Mouse (Mus musculus) liver, embryonic 14.5 days (tissue): Measurements from ENCODE around the gene Gm10697. TPM values are rescaled to one million over a fixed set of nuclear protein-coding genes. Genes with fewer than 3 reads are reported as not detected.
"Not testable (repeated sequence)": the region's sequence is repeated elsewhere in the genome, so short reads cannot be mapped to it uniquely, and the experiment has no call there.

Experiments used
- ATAC-seq: fragments of 200-750 bp; cut with Nextera tagmentation; 2 replicates; pipeline ENCODE4 v1.8.0; 2017; ENCODE audit warnings: moderate number of reproducible peaks, mild to moderate bottlenecking, moderate library complexity; ENCODE audit not compliant: insufficient read depth
- DNase-seq, 3 experiments: peaks; one replicate each; pipeline ENCODE4 v3.0.0-alpha.2; 2012 to 2013; ENCODE audit warnings: low read depth in 3 of 3, low spot score in 3 of 3
- H3K27ac ChIP-seq: fragments of 300-500 bp; sonication (generic); 2 replicates; pipeline ENCODE4 v1.5.1; 2014; ENCODE audit warnings: moderate library complexity, mild to moderate bottlenecking, control low read depth, inconsistent platforms
- H3K27me3 ChIP-seq: fragments of 300-500 bp; sonication (generic); 2 replicates; pipeline ENCODE4 v1.6.1; 2014; ENCODE audit warnings: mild to moderate bottlenecking, low read length, moderate library complexity; ENCODE audit not compliant: control insufficient read depth, insufficient read depth
- H3K36me3 ChIP-seq: fragments of 300-500 bp; sonication (generic); replicated peaks from 2 replicates; pipeline ENCODE4 v1.6.1; 2014; ENCODE audit warnings: low read depth; ENCODE audit not compliant: control insufficient read depth, insufficient read depth
- H3K4me1 ChIP-seq, 2 experiments: fragments of 200-500 bp in 1 of 2; fragments of 300-500 bp in 1 of 2; sonication (generic) in 1 of 2; replicated peaks; 2 replicates each; pipeline ENCODE4 v1.6.1; 2012 to 2014; ENCODE audit warnings: antibody characterized with exemption in 1 of 2, inconsistent platforms in 1 of 2, low read length in 1 of 2; ENCODE audit not compliant: control insufficient read depth in 2 of 2, insufficient read depth in 2 of 2
- H3K4me2 ChIP-seq: fragments of 300-500 bp; sonication (generic); 2 replicates; pipeline ENCODE4 v1.6.1; 2014; ENCODE audit warnings: low read depth, mild to moderate bottlenecking, control low read depth, moderate library complexity
- H3K4me3 ChIP-seq, 2 experiments: fragments of 200-500 bp in 1 of 2; fragments of 300-500 bp in 1 of 2; sonication (generic) in 1 of 2; 2 replicates each; pipeline ENCODE4 v1.5.1; 2012 to 2014; ENCODE audit warnings: low read depth in 2 of 2, low read length in 2 of 2, mild to moderate bottlenecking in 2 of 2, control low read depth in 1 of 2, inconsistent platforms in 1 of 2, moderate library complexity in 1 of 2; ENCODE audit not compliant: insufficient read depth in 1 of 2
- H3K9ac ChIP-seq: fragments of 300-500 bp; sonication (generic); replicated peaks from 2 replicates; pipeline ENCODE4 v1.6.1; 2014; ENCODE audit warnings: mild to moderate bottlenecking, control low read depth, moderate library complexity
- H3K9me3 ChIP-seq: fragments of 300-500 bp; sonication (generic); 2 replicates; pipeline ENCODE4 v1.6.1; 2016; ENCODE audit warnings: low read length, mixed read lengths; ENCODE audit not compliant: control insufficient read depth
- WGBS: fragments of 180-500 bp; shearing (Covaris S2); extraction: QIAGEN DNeasy Blood & Tissue Kit; methylation state at CpG from one replicate; pipeline ENCODE4 v1.1.7; 2014; ENCODE audit not compliant: insufficient replicate concordance; 5-methylcytosine and 5-hydroxymethylcytosine counted together
- polyA plus RNA-seq, 2 experiments: library from polyadenylated mRNA; depleted of rRNA in 1 of 2; stranded (reverse) in 1 of 2; unstranded in 1 of 2; fragments of >200 nt; fragmentation: Nextera tagmentation in 1 of 2; extraction: Ambion mirVana in 1 of 2; gene quantifications; 2 replicates each; pipeline versions ENCODE4 v1.2.1 to v1.2.3; 2012 to 2014

Gene Gm10697
- not detected in 2 replicates for polyA plus RNA-seq (2012; rRNA removed)
- polyA plus RNA-seq (2014; fragmentation: Nextera tagmentation; extraction: Ambion mirVana): not detected in 2 replicates

GRCm38 (mm10) chr3:94072544-94072943 lies at the start of gene Gm10697:
TSS of gene Gm10697 (minus strand) at chr3:94072644.
- not testable (repeated sequence) for H3K4me2 ChIP-seq, H3K9me3 ChIP-seq, H3K36me3 ChIP-seq, H3K27me3 ChIP-seq, ATAC-seq, DNase-seq, H3K9ac ChIP-seq, H3K4me3 ChIP-seq, H3K27ac ChIP-seq, H3K4me1 ChIP-seq
- no CpG with 5 or more reads among the region's 3 CpGs for WGBS

- not testable (repeated sequence) for H3K4me1 ChIP-seq, H3K9me3 ChIP-seq, H3K9ac ChIP-seq, H3K4me2 ChIP-seq, H3K27me3 ChIP-seq, ATAC-seq, H3K27ac ChIP-seq, DNase-seq, H3K36me3 ChIP-seq, H3K4me3 ChIP-seq
- WGBS: 41% methylated on average over 1 of the region's 1 CpGs
These were observed 42.6 kb upstream of the Gm10697 start for GRCm38 (mm10) chr3:94115071-94115470.

DNA sequence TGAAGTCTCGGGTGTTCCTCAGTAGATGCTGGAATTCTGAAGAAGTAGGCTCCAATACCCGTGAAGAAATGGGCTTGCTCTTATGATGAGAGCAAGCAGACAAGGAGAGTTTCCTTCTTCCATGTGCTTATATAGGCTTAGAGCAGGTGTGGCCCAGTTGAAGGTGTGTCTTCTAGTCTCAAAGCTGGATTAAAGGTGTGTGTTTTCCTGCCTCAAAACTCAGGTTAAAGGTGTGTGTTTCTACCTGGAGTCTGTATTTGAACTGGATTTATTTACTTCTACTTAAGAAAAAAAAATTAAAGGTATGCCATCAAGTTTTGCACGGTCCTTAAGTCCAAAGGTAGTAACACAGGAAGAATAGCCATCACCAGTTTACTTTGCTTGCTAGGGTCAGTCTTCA lies 17.7 kb downstream of the Gm10697 start, which contains the start of gene Gm9125:
Gene Gm9125 (minus strand): TSS at position 101 of the 400 bp plus-strand sequence.
- not testable (repeated sequence) for H3K36me3 ChIP-seq, H3K9ac ChIP-seq, H3K4me3 ChIP-seq, H3K27ac ChIP-seq, H3K27me3 ChIP-seq, H3K4me2 ChIP-seq, DNase-seq, H3K4me1 ChIP-seq, H3K9me3 ChIP-seq, ATAC-seq
- 59% methylated on average over 1 of the region's 3 CpGs for WGBS

DNA sequence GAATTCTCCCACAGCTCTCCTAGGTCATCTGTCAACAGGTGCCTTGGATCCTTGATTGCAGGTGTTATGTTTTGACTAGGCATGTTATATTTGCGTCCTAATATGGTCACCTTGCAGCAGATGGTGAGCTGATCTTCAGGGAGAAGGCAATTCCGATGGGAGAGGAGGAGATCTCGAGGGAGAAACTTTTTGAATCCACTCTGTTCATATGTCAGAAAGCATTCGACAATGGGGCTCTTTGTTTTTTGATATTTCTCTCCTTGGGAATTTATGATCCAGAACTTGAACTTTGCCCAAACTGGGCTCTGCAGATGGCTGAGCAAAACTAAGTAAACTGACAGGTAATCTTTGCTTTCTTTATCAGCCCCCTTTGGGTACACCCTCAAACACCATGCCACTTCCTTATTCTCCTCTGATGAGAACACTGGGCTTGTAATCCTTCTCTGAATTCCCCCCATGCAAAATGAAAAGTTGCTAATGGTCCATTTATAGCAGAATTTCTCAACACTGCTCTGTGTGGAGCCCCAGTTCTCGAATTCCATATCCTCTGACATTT lies 22.8 kb downstream of the Gm10697 start:
- H3K27ac ChIP-seq, H3K9me3 ChIP-seq, H3K4me2 ChIP-seq, ATAC-seq, DNase-seq, H3K9ac ChIP-seq, H3K4me1 ChIP-seq, H3K4me3 ChIP-seq, H3K27me3 ChIP-seq, H3K36me3 ChIP-seq: not testable (repeated sequence)
- no CpG with 5 or more reads among the region's 5 CpGs for WGBS

GRCm38 (mm10) chr3:94038241-94038640 lies 34.2 kb downstream of the Gm10697 start:
- H3K4me3 ChIP-seq, H3K4me2 ChIP-seq, DNase-seq, H3K9me3 ChIP-seq, H3K4me1 ChIP-seq, H3K36me3 ChIP-seq, H3K27ac ChIP-seq, H3K9ac ChIP-seq, H3K27me3 ChIP-seq, ATAC-seq: not testable (repeated sequence)
- 55% methylated on average over 1 of the region's 1 CpGs for WGBS

GRCm38 (mm10) chr3:94034400-94034799 lies 38.0 kb downstream of the Gm10697 start:
- not testable (repeated sequence) for H3K9ac ChIP-seq, H3K27ac ChIP-seq, H3K4me2 ChIP-seq, H3K9me3 ChIP-seq, H3K36me3 ChIP-seq, H3K27me3 ChIP-seq, H3K4me1 ChIP-seq, ATAC-seq, DNase-seq, H3K4me3 ChIP-seq
- whole genome bisulfite sequencing: 71% methylated on average over 16 of the region's 18 CpGs

Other genes starting within 250 kb of the Gm10697 start
- not detected in 2 replicates for gene Tdpoz3, start 246.6 kb downstream of the Gm10697 start, polyA plus RNA-seq (2012; rRNA removed)
- not detected in 2 replicates for gene Tdpoz3, start 246.6 kb downstream of the Gm10697 start, polyA plus RNA-seq (2014; fragmentation: Nextera tagmentation; extraction: Ambion mirVana)
- not detected in 2 replicates for gene Gm9117, start 129.1 kb downstream of the Gm10697 start, polyA plus RNA-seq (2012; rRNA removed)
- gene Gm9117, start 129.1 kb downstream of the Gm10697 start, polyA plus RNA-seq (2014; fragmentation: Nextera tagmentation; extraction: Ambion mirVana): not detected in 2 replicates
- not detected in 2 replicates for gene Tdpoz5, start 111.3 kb downstream of the Gm10697 start, polyA plus RNA-seq (2012; rRNA removed)
- not detected in 2 replicates for gene Tdpoz5, start 111.3 kb downstream of the Gm10697 start, polyA plus RNA-seq (2014; fragmentation: Nextera tagmentation; extraction: Ambion mirVana)
- gene Gm9125, start 17.8 kb downstream of the Gm10697 start, polyA plus RNA-seq (2012; rRNA removed): not detected in 2 replicates
- gene Gm9125, start 17.8 kb downstream of the Gm10697 start, polyA plus RNA-seq (2014; fragmentation: Nextera tagmentation; extraction: Ambion mirVana): not detected in 2 replicates
- not detected in 2 replicates for gene Gm10696, start 105.5 kb upstream of the Gm10697 start, polyA plus RNA-seq (2012; rRNA removed)
- not detected in 2 replicates for gene Gm10696, start 105.5 kb upstream of the Gm10697 start, polyA plus RNA-seq (2014; fragmentation: Nextera tagmentation; extraction: Ambion mirVana)
- gene Gm5286, start 124.1 kb upstream of the Gm10697 start, polyA plus RNA-seq (2012; rRNA removed): not detected in 2 replicates
- not detected in 2 replicates for gene Gm5286, start 124.1 kb upstream of the Gm10697 start, polyA plus RNA-seq (2014; fragmentation: Nextera tagmentation; extraction: Ambion mirVana)
- gene Gm4778, start 191.4 kb upstream of the Gm10697 start, polyA plus RNA-seq (2012; rRNA removed): not detected in 2 replicates
- gene Gm4778, start 191.4 kb upstream of the Gm10697 start, polyA plus RNA-seq (2014; fragmentation: Nextera tagmentation; extraction: Ambion mirVana): not detected in 2 replicates
- gene Them4, start 237.4 kb upstream of the Gm10697 start, polyA plus RNA-seq (2012; rRNA removed): 0.76 and 1.2 TPM in 2 replicates
- gene Them4, start 237.4 kb upstream of the Gm10697 start, polyA plus RNA-seq (2014; fragmentation: Nextera tagmentation; extraction: Ambion mirVana): 2.7 and 2.8 TPM in 2 replicates